Mouse (Mus musculus) layer of hippocampus, postnatal 14 days (tissue): ENCODE results near the gene Mpp3. TPM values are rescaled to one million over a fixed set of nuclear protein-coding genes. Genes with fewer than 3 reads are reported as not detected.
A peak's percentile ranks its signal among the peaks of the same experiment; 100 is the strongest.
"Not testable (repeated sequence)": the region's sequence is repeated elsewhere in the genome, so short reads cannot be mapped to it uniquely, and the experiment has no call there.

Experiments
- DNase-seq, 2 experiments: peaks; one replicate each; pipeline ENCODE4 v3.0.0; 2021 to 2022; ENCODE audit warnings: low spot score in 2 of 2, mixed read lengths in 1 of 2
- total RNA-seq, 2 experiments: library from RNA; stranded (reverse); gene quantifications; 2 replicates each; pipeline ENCODE4 v1.2.3; 2021

The Mpp3 gene
- total RNA-seq, 2 experiments from 2014 or later, result 87.4 to 93.8 TPM

- DNase-seq, result no peak
Observed at GRCm38 (mm10) chr11:102013201-102013600, 15.1 kb downstream of the Mpp3 start.

- DNase-seq, result no peak
Observed at GRCm38 (mm10) chr11:102011510-102011909, 16.8 kb downstream of the Mpp3 start.

- DNase-seq, result peak in 1 of 2 experiments; percentile 43
Observed at GRCm38 (mm10) chr11:102010140-102010539, 18.1 kb downstream of the Mpp3 start.

- DNase-seq, result no peak
Observed at GRCm38 (mm10) chr11:102008954-102009637, 19.2 kb downstream of the Mpp3 start.

GRCm38 (mm10) chr11:102008372-102008771 lies 19.9 kb downstream of the Mpp3 start:
- no peak for DNase-seq

GRCm38 (mm10) chr11:102006688-102007087 lies 21.6 kb downstream of the Mpp3 start:
- no peak for DNase-seq

GRCm38 (mm10) chr11:102006271-102006670 lies 22.0 kb downstream of the Mpp3 start:
- DNase-seq, result no peak

GRCm38 (mm10) chr11:102004251-102004650 lies 24.0 kb downstream of the Mpp3 start:
- DNase-seq, result no peak

GRCm38 (mm10) chr11:101999466-101999865 lies 28.8 kb downstream of the Mpp3 start:
- DNase-seq, result peak in 1 of 2 experiments; percentile 32

- no peak for DNase-seq
Observed at GRCm38 (mm10) chr11:101998258-101998657, 30.0 kb downstream of the Mpp3 start.

GRCm38 (mm10) chr11:101995938-101996337 lies 32.3 kb downstream of the Mpp3 start:
- no peak for DNase-seq

GRCm38 (mm10) chr11:101994100-101994499 lies 34.2 kb downstream of the Mpp3 start:
- DNase-seq, result no peak

- DNase-seq, result no peak
Observed at GRCm38 (mm10) chr11:101992411-101992810, 35.9 kb downstream of the Mpp3 start.

GRCm38 (mm10) chr11:101991813-101992212 lies 36.4 kb downstream of the Mpp3 start:
- no peak for DNase-seq

- DNase-seq, result no peak
Observed at GRCm38 (mm10) chr11:101990244-101990643, 38.0 kb downstream of the Mpp3 start.

- DNase-seq, result no peak
Observed at GRCm38 (mm10) chr11:101986913-101987312, 41.3 kb downstream of the Mpp3 start, which contains the start of gene Dusp3. Gene Dusp3, minus strand, starts transcription at chr11:101987013.

- DNase-seq, result peak; percentile 90 to 91
Observed at GRCm38 (mm10) chr11:101985990-101986389, 42.3 kb downstream of the Mpp3 start.

GRCm38 (mm10) chr11:101985450-101985849 lies 42.8 kb downstream of the Mpp3 start:
- DNase-seq, result not testable (repeated sequence)

- DNase-seq, result peak; percentile 92 to 95
Observed at GRCm38 (mm10) chr11:101984054-101985025, 43.9 kb downstream of the Mpp3 start, which contains the start of gene Cfap97d1. Gene Cfap97d1, plus strand, starts transcription at chr11:101984279.

- DNase-seq, result no peak
Observed at GRCm38 (mm10) chr11:101983431-101983921, 44.8 kb downstream of the Mpp3 start.

GRCm38 (mm10) chr11:101982981-101983411 lies 45.3 kb downstream of the Mpp3 start:
- no peak for DNase-seq

- no peak for DNase-seq
Observed at GRCm38 (mm10) chr11:101981850-101982249, 46.4 kb downstream of the Mpp3 start.
